20 mouse cellular contexts compared by ENCODE assay signal in genomic region chr11:105885558-105885957, GRCm38 (mm10).
A peak's percentile ranks its signal among the peaks of the same experiment; 100 is the strongest.
DNase-seq lines count a peak whose midpoint lies in the region; ATAC-seq lines count a peak whose summit lies in the region.
"Had no signal": no experiment of that assay in that cellular context is flagged by ENCODE, and none has a peak within 500 bp of the region (broad histone marks: within the 10 kb centered on the region; RNA-seq: fewer than 3 reads in every experiment).

No protein-coding gene starts in this region.

- 63% methylated on average over 1 of the region's 1 CpGs for WGBS in heart, embryonic 15.5 days
- 24% methylated on average over 1 of the region's 1 CpGs for WGBS in liver, embryonic 15.5 days (ENCODE audit: insufficient replicate concordance)
- WGBS in kidney, embryonic 15.5 days, result 88% methylated on average over 1 of the region's 1 CpGs

- no peak overlapping the region for H3K9ac ChIP-seq in heart, embryonic 15.5 days
- H3K9ac ChIP-seq in liver, embryonic 15.5 days, result no peak overlapping the region
- no peak overlapping the region for H3K9ac ChIP-seq in kidney, embryonic 15.5 days
- H3K9ac ChIP-seq: forebrain, embryonic 13.5 days; forebrain, postnatal 0 days; hindbrain, embryonic 12.5 days had no signal

- no peak for DNase-seq in heart, postnatal 10 days
- peak; percentile 7 for DNase-seq in testis, postnatal 14 days (ENCODE audit: low spot score)
- no peak for DNase-seq in testis, postnatal 10 days (ENCODE audit: low spot score)
- no peak for DNase-seq in layer of hippocampus, postnatal 10 days (ENCODE audit: low spot score in 2 of 2)
- DNase-seq: adrenal gland, adult 2 months; adrenal gland, postnatal 25 days; cerebellum, adult 2 months; cerebellum, postnatal 10 days; forebrain, postnatal 0 days; gastrocnemius, adult 2 months; gastrocnemius, postnatal 25 days; heart, postnatal 36 days had no signal

- no peaks in the 10 kb centered on the region for H3K9me3 ChIP-seq in heart, embryonic 15.5 days (replicated peaks)
- no peaks in the 10 kb centered on the region for H3K9me3 ChIP-seq in liver, embryonic 15.5 days (replicated peaks)
- H3K9me3 ChIP-seq in kidney, embryonic 15.5 days (replicated peaks), result no peaks in the 10 kb centered on the region
- H3K9me3 ChIP-seq: embryonic facial prominence, embryonic 10.5 days; forebrain, embryonic 13.5 days; hindbrain, embryonic 12.5 days had no signal

- peaks cover 21% of the 10 kb centered on the region for H3K4me1 ChIP-seq in heart, embryonic 15.5 days (replicated peaks)
- no peaks in the 10 kb centered on the region for H3K4me1 ChIP-seq in liver, embryonic 15.5 days (replicated peaks)
- H3K4me1 ChIP-seq in kidney, embryonic 15.5 days, result no peaks in the 10 kb centered on the region
- H3K4me1 ChIP-seq: embryonic facial prominence, embryonic 10.5 days; forebrain, embryonic 13.5 days; hindbrain, embryonic 12.5 days had no signal

- H3K27ac ChIP-seq in heart, embryonic 15.5 days, result peak overlapping the region; percentile 42; the same call in 1 of the 2 replicates
- H3K27ac ChIP-seq in liver, embryonic 15.5 days (replicated peaks), result no peak overlapping the region
- H3K27ac ChIP-seq in kidney, embryonic 15.5 days, result no peak overlapping the region
- H3K27ac ChIP-seq: embryonic facial prominence, embryonic 10.5 days; forebrain, embryonic 13.5 days; gastrocnemius, adult 2 months; hindbrain, embryonic 12.5 days had no signal

- intact Hi-C loops in heart, postnatal 10 days (cut with DNase I), result no loop called here

- no peak overlapping the region for H3K4me3 ChIP-seq in heart, embryonic 15.5 days
- H3K4me3 ChIP-seq in liver, embryonic 15.5 days (replicated peaks), result no peak overlapping the region
- H3K4me3 ChIP-seq in kidney, embryonic 15.5 days (replicated peaks), result no peak overlapping the region
- H3K4me3 ChIP-seq: embryonic facial prominence, embryonic 10.5 days; forebrain, embryonic 13.5 days; gastrocnemius, adult 2 months; hindbrain, embryonic 12.5 days had no signal

- H3K27me3 ChIP-seq in heart, embryonic 15.5 days, result no peaks in the 10 kb centered on the region
- no peaks in the 10 kb centered on the region for H3K27me3 ChIP-seq in liver, embryonic 15.5 days
- H3K27me3 ChIP-seq in kidney, embryonic 15.5 days, result no peaks in the 10 kb centered on the region
- H3K27me3 ChIP-seq: forebrain, embryonic 13.5 days; hindbrain, embryonic 12.5 days had no signal

- no peak for ATAC-seq in heart, embryonic 15.5 days (replicated peaks; ENCODE audit: insufficient number of reproducible peaks, insufficient read depth, low FRiP score, low read depth)
- 0 out of 2 replicates have a peak, but pooled peaks have one; percentile 25 for ATAC-seq in liver, embryonic 15.5 days (ENCODE audit: insufficient read depth)
- ATAC-seq in kidney, embryonic 15.5 days (replicated peaks; ENCODE audit: low FRiP score), result no peak
- ATAC-seq: forebrain, embryonic 13.5 days; forebrain, postnatal 0 days; hindbrain, embryonic 16.5 days; inflammation-experienced regulatory T-cells, adult 6 months had no signal

- no peaks in the 10 kb centered on the region for H3K36me3 ChIP-seq in heart, embryonic 15.5 days
- no peaks in the 10 kb centered on the region for H3K36me3 ChIP-seq in liver, embryonic 15.5 days (replicated peaks)
- H3K36me3 ChIP-seq in kidney, embryonic 15.5 days, result peaks cover 6% of the 10 kb centered on the region; the same call in 1 of the 2 replicates

- no peak overlapping the region for H3K4me2 ChIP-seq in heart, embryonic 15.5 days
- no peak overlapping the region for H3K4me2 ChIP-seq in liver, embryonic 15.5 days
- H3K4me2 ChIP-seq in kidney, embryonic 15.5 days, result no peak overlapping the region
- H3K4me2 ChIP-seq: forebrain, embryonic 13.5 days; hindbrain, embryonic 12.5 days had no signal
